Mouse (Mus musculus) liver, embryonic 14.5 days (tissue): ENCODE measurements around the gene Hic1. TPM values are rescaled to one million over a fixed set of nuclear protein-coding genes. Genes with fewer than 3 reads are reported as not detected.

Experiments
- ATAC-seq: fragments of 200-750 bp; cut with Nextera tagmentation; 2 replicates; pipeline ENCODE4 v1.8.0; 2017; ENCODE audit warnings: moderate number of reproducible peaks, mild to moderate bottlenecking, moderate library complexity; ENCODE audit not compliant: insufficient read depth
- DNase-seq, 3 experiments: peaks; one replicate each; pipeline ENCODE4 v3.0.0-alpha.2; 2012 to 2013; ENCODE audit warnings: low read depth in 3 of 3, low spot score in 3 of 3
- H3K27ac ChIP-seq: fragments of 300-500 bp; sonication (generic); 2 replicates; pipeline ENCODE4 v1.5.1; 2014; ENCODE audit warnings: moderate library complexity, mild to moderate bottlenecking, control low read depth, inconsistent platforms
- H3K27me3 ChIP-seq: fragments of 300-500 bp; sonication (generic); 2 replicates; pipeline ENCODE4 v1.6.1; 2014; ENCODE audit warnings: mild to moderate bottlenecking, low read length, moderate library complexity; ENCODE audit not compliant: control insufficient read depth, insufficient read depth
- H3K36me3 ChIP-seq: fragments of 300-500 bp; sonication (generic); replicated peaks from 2 replicates; pipeline ENCODE4 v1.6.1; 2014; ENCODE audit warnings: low read depth; ENCODE audit not compliant: control insufficient read depth, insufficient read depth
- H3K4me1 ChIP-seq, 2 experiments: fragments of 200-500 bp in 1 of 2; fragments of 300-500 bp in 1 of 2; sonication (generic) in 1 of 2; replicated peaks; 2 replicates each; pipeline ENCODE4 v1.6.1; 2012 to 2014; ENCODE audit warnings: antibody characterized with exemption in 1 of 2, inconsistent platforms in 1 of 2, low read length in 1 of 2; ENCODE audit not compliant: control insufficient read depth in 2 of 2, insufficient read depth in 2 of 2
- H3K4me2 ChIP-seq: fragments of 300-500 bp; sonication (generic); 2 replicates; pipeline ENCODE4 v1.6.1; 2014; ENCODE audit warnings: low read depth, mild to moderate bottlenecking, control low read depth, moderate library complexity
- H3K4me3 ChIP-seq, 2 experiments: fragments of 200-500 bp in 1 of 2; fragments of 300-500 bp in 1 of 2; sonication (generic) in 1 of 2; 2 replicates each; pipeline ENCODE4 v1.5.1; 2012 to 2014; ENCODE audit warnings: low read depth in 2 of 2, low read length in 2 of 2, mild to moderate bottlenecking in 2 of 2, control low read depth in 1 of 2, inconsistent platforms in 1 of 2, moderate library complexity in 1 of 2; ENCODE audit not compliant: insufficient read depth in 1 of 2
- H3K9ac ChIP-seq: fragments of 300-500 bp; sonication (generic); replicated peaks from 2 replicates; pipeline ENCODE4 v1.6.1; 2014; ENCODE audit warnings: mild to moderate bottlenecking, control low read depth, moderate library complexity
- H3K9me3 ChIP-seq: fragments of 300-500 bp; sonication (generic); 2 replicates; pipeline ENCODE4 v1.6.1; 2016; ENCODE audit warnings: low read length, mixed read lengths; ENCODE audit not compliant: control insufficient read depth
- CTCF ChIP-seq: IDR thresholded peaks from 2 replicates; pipeline ENCODE4 v1.5.1; 2016; ENCODE audit warnings: antibody characterized with exemption, low read depth, control low read depth
- EP300 ChIP-seq: IDR thresholded peaks from 2 replicates; pipeline ENCODE4 v1.6.1; 2016; ENCODE audit warnings: antibody characterized with exemption, low read depth
- WGBS: fragments of 180-500 bp; shearing (Covaris S2); extraction: QIAGEN DNeasy Blood & Tissue Kit; methylation state at CpG from one replicate; pipeline ENCODE4 v1.1.7; 2014; ENCODE audit not compliant: insufficient replicate concordance; 5-methylcytosine and 5-hydroxymethylcytosine counted together
- polyA plus RNA-seq, 2 experiments: library from polyadenylated mRNA; depleted of rRNA in 1 of 2; stranded (reverse) in 1 of 2; unstranded in 1 of 2; fragments of >200 nt; fragmentation: Nextera tagmentation in 1 of 2; extraction: Ambion mirVana in 1 of 2; gene quantifications; 2 replicates each; pipeline versions ENCODE4 v1.2.1 to v1.2.3; 2012 to 2014

The Hic1 gene
- polyA plus RNA-seq, 2 experiments = 0.28 to 0.97 TPM

GRCm38 (mm10) chr11:75172151-75173094, 3.1 kb upstream of the Hic1 start:
- DNase-seq = no peak
- Histone ChIP-seq H3K4me1 (peaks cover 2 to 7% of the 10 kb centered on the region in 2 experiments), H3K36me3 (no peaks in the 10 kb centered on the region; the same call in 1 of the 2 replicates), H3K27me3 (peaks cover 69% of the 10 kb centered on the region), H3K9me3 (no peaks in the 10 kb centered on the region), H3K4me3 (peak overlapping the region; percentile 20 to 66), H3K9ac (no peak overlapping the region), H3K27ac (no peak overlapping the region), H3K4me2 (peak overlapping the region; percentile 78)
- whole genome bisulfite sequencing = under 1% methylated on average over 75 of the region's 75 CpGs
- ATAC-seq = peak; percentile 6; the same call in 1 of the 2 replicates
- TF ChIP-seq CTCF = no peak
- no peak for TF ChIP-seq EP300

- Histone ChIP-seq H3K4me2 (no peak overlapping the region), H3K9me3 (no peaks in the 10 kb centered on the region), H3K4me1 (peaks cover 2 to 7% of the 10 kb centered on the region in 2 experiments), H3K4me3 (no peak overlapping the region), H3K27ac (no peak overlapping the region), H3K36me3 (no peaks in the 10 kb centered on the region), H3K9ac (no peak overlapping the region), H3K27me3 (peaks cover 80% of the 10 kb centered on the region)
- ATAC-seq (no peak), DNase-seq (no peak)
- 8% methylated on average over 17 of the region's 17 CpGs for WGBS
- TF ChIP-seq CTCF (no peak), EP300 (no peak)
Measured at GRCm38 (mm10) chr11:75171186-75171865, 2.0 kb upstream of the Hic1 start.

- TF ChIP-seq EP300 (no peak), CTCF (peak; percentile 82)
- WGBS = under 1% methylated on average over 38 of the region's 38 CpGs
- Histone ChIP-seq H3K4me1 (peaks cover 2 to 7% of the 10 kb centered on the region in 2 experiments), H3K9me3 (no peaks in the 10 kb centered on the region), H3K36me3 (no peaks in the 10 kb centered on the region), H3K4me2 (peak overlapping the region; percentile 74), H3K9ac (no peak overlapping the region), H3K27ac (no peak overlapping the region), H3K27me3 (peaks cover 91% of the 10 kb centered on the region), H3K4me3 (peak overlapping the region; percentile 23 to 42; a peak in 3 of 4 replicates)
- DNase-seq = peak; percentile 66 to 77 (median 66)
- peak; percentile 33; the same call in 1 of the 2 replicates for ATAC-seq
Measured at GRCm38 (mm10) chr11:75170136-75170751, 925 bp upstream of the Hic1 start.

GRCm38 (mm10) chr11:75168590-75169361, 543 bp downstream of the Hic1 start:
- no peaks in the 10 kb centered on the region for H3K36me3 ChIP-seq
- H3K4me2 ChIP-seq = peak overlapping the region; percentile 74
- peak overlapping the region; percentile 32 for H3K9ac ChIP-seq
- TF ChIP-seq CTCF = peak; percentile 84
- no peak for TF ChIP-seq EP300
- H3K27ac ChIP-seq = no peak overlapping the region
- peak overlapping the region; percentile 32 to 52 for H3K4me3 ChIP-seq
- 0 out of 2 replicates have a peak, but pooled peaks have one; percentile 25 for ATAC-seq
- peak in 2 of 3 experiments; percentile 38 to 45 for DNase-seq
- H3K27me3 ChIP-seq = peaks cover 93% of the 10 kb centered on the region
- H3K4me1 ChIP-seq = peaks cover under 1 to 3% of the 10 kb centered on the region in 2 experiments
- under 1% methylated on average over 83 of the region's 83 CpGs for whole genome bisulfite sequencing
- no peaks in the 10 kb centered on the region for H3K9me3 ChIP-seq
